Mouse (Mus musculus): ENCODE measurements around the gene Map2k3.

DNA sequence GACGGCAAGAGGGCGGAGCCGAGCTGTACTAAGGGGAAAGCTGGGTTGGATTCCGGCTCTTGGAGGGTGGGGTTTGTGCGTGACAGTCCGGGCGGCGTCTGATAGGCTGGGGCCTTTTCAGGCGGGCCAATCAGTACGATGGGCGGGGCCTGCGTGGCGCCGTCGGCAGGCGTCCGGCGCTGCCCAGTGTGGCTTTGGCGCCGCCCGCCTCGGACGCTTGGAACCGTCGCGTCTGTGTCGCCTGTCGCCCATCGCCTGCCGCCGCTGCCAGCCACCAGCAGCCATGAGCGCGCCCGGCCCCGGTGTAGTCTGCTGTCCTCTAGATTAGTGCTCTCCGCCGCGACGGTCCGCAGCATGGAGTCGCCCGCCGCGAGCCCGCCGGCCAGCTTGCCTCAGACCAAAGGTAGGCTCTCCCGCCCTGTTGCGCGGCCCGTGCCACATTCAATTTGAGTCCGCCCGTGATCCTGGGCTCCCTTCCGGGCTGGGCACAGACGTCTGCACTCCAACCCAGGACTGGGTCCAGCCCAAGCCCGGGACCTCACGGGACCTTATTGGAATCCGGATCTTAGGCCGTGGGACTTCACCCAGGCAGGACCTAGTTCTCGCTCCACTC is at the start of gene Map2k3:
- TF ChIP-seq GATA1 (IDR thresholded peaks at IDR 0.05; ENCODE audit: low read length) (no peak), TAL1 (IDR thresholded peaks at IDR 0.05; ENCODE audit: low read length) (no peak)

Data from erythroblast, embryonic 14.5 days (primary cell).